Mouse (Mus musculus): ENCODE measurements around the gene Kdelc1. TPM values are rescaled to one million over a fixed set of nuclear protein-coding genes. Genes with fewer than 3 reads are reported as not detected.

Gene Kdelc1
- 7.4 and 8.4 TPM in 2 replicates for total RNA-seq (2014; rRNA removed)
- polyA plus RNA-seq (2015; fragmentation: Nextera tagmentation; extraction: Ambion mirVana), result 15.9 and 17.4 TPM in 2 replicates

GRCm38 (mm10) chr1:44118239-44119054 is at the start of gene Kdelc1, which contains the start of gene Bivm:
Kdelc1 (minus strand) TSS chr1:44118808.
Bivm (plus strand) TSS chr1:44118957.
- Histone ChIP-seq H3K36me3 (ENCODE audit: insufficient read depth, low read length) (0 out of 2 replicates have a peak, but pooled peaks cover 5% of the 10 kb centered on the region), H3K27ac (peak within 1 kb of the TSS; percentile 90), H3K4me3 (ENCODE audit: low read length) (peak within 1 kb of the TSS; percentile 81), H3K9me3 (ENCODE audit: low read length) (no peaks in the 10 kb centered on the region), H3K9ac (replicated peaks; ENCODE audit: low read length) (peak within 1 kb of the TSS; percentile 67), H3K4me1 (ENCODE audit: insufficient read depth, low read length) (peaks cover 8% of the 10 kb centered on the region), H3K27me3 (ENCODE audit: insufficient read depth, low read length) (no peaks in the 10 kb centered on the region), H3K4me2 (ENCODE audit: low read depth, low read length) (peak within 1 kb of the TSS; percentile 94)
- peak; percentile 22; the same call in 1 of the 2 replicates for TF ChIP-seq CTCF (IDR thresholded peaks at IDR 0.05; ENCODE audit: low read depth)
- WGBS, result under 1% methylated on average over 39 of the region's 39 CpGs
- peak; percentile 98 for ATAC-seq
- DNase-seq (ENCODE audit: low spot score), result peak; percentile 97

GRCm38 (mm10) chr1:44167859-44168383 is 49.3 kb upstream of the Kdelc1 start:
- no peak overlapping the region for H3K4me3 ChIP-seq (ENCODE audit: low read length)
- WGBS, result 97% methylated on average over 3 of the region's 3 CpGs
- no peaks in the 10 kb centered on the region for H3K27me3 ChIP-seq (ENCODE audit: insufficient read depth, low read length)
- H3K4me2 ChIP-seq (ENCODE audit: low read depth, low read length), result no peak overlapping the region
- H3K4me1 ChIP-seq (ENCODE audit: insufficient read depth, low read length), result no peaks in the 10 kb centered on the region
- TF ChIP-seq CTCF (IDR thresholded peaks at IDR 0.05; ENCODE audit: low read depth), result peak; percentile 24
- ATAC-seq (no peak), DNase-seq (ENCODE audit: low spot score) (no peak)
- H3K27ac ChIP-seq, result no peak overlapping the region
- H3K9me3 ChIP-seq (ENCODE audit: low read length), result no peaks in the 10 kb centered on the region
- no peak overlapping the region for H3K9ac ChIP-seq (replicated peaks; ENCODE audit: low read length)
- peaks cover 41% of the 10 kb centered on the region for H3K36me3 ChIP-seq (ENCODE audit: insufficient read depth, low read length)

DNA sequence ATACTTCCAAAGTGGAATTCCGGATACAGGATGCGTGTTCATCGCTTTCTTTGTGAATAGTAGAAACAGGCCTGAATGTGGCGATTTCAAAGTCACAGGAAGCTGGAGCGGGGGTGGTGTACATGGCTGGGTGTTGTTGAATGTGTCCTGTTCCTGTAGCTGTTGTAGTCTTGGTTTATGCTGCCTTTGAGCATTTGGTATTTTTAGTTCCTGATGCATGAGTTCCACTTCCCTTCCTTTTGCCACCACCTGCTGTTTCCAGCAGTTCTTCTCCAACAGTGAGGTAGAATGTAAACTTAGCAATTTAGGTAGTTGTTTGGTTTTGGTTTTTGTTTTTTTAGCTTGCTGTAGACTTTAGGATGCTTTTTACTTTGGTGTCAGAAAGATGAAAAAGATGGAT is 43.8 kb upstream of the Kdelc1 start:
- no peak for TF ChIP-seq CTCF (IDR thresholded peaks at IDR 0.05; ENCODE audit: low read depth)
- H3K4me2 ChIP-seq (ENCODE audit: low read depth, low read length), result no peak overlapping the region
- H3K4me3 ChIP-seq (ENCODE audit: low read length), result no peak overlapping the region
- peaks cover 61% of the 10 kb centered on the region for H3K36me3 ChIP-seq (ENCODE audit: insufficient read depth, low read length)
- ATAC-seq (no peak), DNase-seq (ENCODE audit: low spot score) (no peak)
- H3K4me1 ChIP-seq (ENCODE audit: insufficient read depth, low read length), result no peaks in the 10 kb centered on the region
- no peak overlapping the region for H3K27ac ChIP-seq
- no peaks in the 10 kb centered on the region for H3K27me3 ChIP-seq (ENCODE audit: insufficient read depth, low read length)
- no peaks in the 10 kb centered on the region for H3K9me3 ChIP-seq (ENCODE audit: low read length)
- H3K9ac ChIP-seq (replicated peaks; ENCODE audit: low read length), result no peak overlapping the region
- WGBS, result 97% methylated on average over 5 of the region's 5 CpGs

DNA sequence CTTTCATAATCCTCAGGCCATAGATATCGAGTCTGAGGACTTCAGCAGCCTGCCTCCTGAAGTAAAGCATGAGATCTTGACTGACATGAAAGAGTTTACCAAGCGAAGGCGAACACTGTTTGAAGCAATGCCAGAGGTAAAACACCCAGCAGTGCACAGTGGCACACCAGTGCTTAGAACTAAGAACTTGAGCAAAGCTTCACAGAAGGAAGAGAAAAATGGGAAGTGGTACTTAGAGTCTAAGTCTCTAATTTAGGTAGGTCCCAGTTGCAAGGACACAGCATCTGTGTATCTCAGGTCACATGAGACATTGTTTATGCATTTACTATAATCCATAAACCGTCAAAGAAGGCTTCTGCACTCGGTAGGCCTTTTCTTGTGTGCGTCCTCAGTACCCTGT is 43.2 kb upstream of the Kdelc1 start:
- Histone ChIP-seq H3K4me2 (ENCODE audit: low read depth, low read length) (no peak overlapping the region), H3K4me3 (ENCODE audit: low read length) (no peak overlapping the region), H3K9ac (replicated peaks; ENCODE audit: low read length) (no peak overlapping the region), H3K27ac (no peak overlapping the region), H3K36me3 (ENCODE audit: insufficient read depth, low read length) (peaks cover 56% of the 10 kb centered on the region), H3K4me1 (ENCODE audit: insufficient read depth, low read length) (no peaks in the 10 kb centered on the region), H3K9me3 (ENCODE audit: low read length) (no peaks in the 10 kb centered on the region), H3K27me3 (ENCODE audit: insufficient read depth, low read length) (no peaks in the 10 kb centered on the region)
- no peak for TF ChIP-seq CTCF (IDR thresholded peaks at IDR 0.05; ENCODE audit: low read depth)
- 92% methylated on average over 6 of the region's 6 CpGs for WGBS
- ATAC-seq (no peak), DNase-seq (ENCODE audit: low spot score) (no peak)

- H3K4me1 ChIP-seq (ENCODE audit: insufficient read depth, low read length), result no peaks in the 10 kb centered on the region
- H3K27ac ChIP-seq, result no peak overlapping the region
- H3K4me2 ChIP-seq (ENCODE audit: low read depth, low read length), result no peak overlapping the region
- no peak for TF ChIP-seq CTCF (IDR thresholded peaks at IDR 0.05; ENCODE audit: low read depth)
- no peak for DNase-seq (ENCODE audit: low spot score)
- ATAC-seq, result no peak
- no peaks in the 10 kb centered on the region for H3K27me3 ChIP-seq (ENCODE audit: insufficient read depth, low read length)
- no peak overlapping the region for H3K9ac ChIP-seq (replicated peaks; ENCODE audit: low read length)
- no peaks in the 10 kb centered on the region for H3K9me3 ChIP-seq (ENCODE audit: low read length)
- H3K36me3 ChIP-seq (ENCODE audit: insufficient read depth, low read length), result peaks cover 45% of the 10 kb centered on the region
- H3K4me3 ChIP-seq (ENCODE audit: low read length), result no peak overlapping the region
- whole genome bisulfite sequencing, result 82% methylated on average over 6 of the region's 6 CpGs
Measured at GRCm38 (mm10) chr1:44158317-44158716, 39.7 kb upstream of the Kdelc1 start.

- no peak overlapping the region for H3K4me2 ChIP-seq (ENCODE audit: low read depth, low read length)
- no peak overlapping the region for H3K4me3 ChIP-seq (ENCODE audit: low read length)
- H3K9ac ChIP-seq (replicated peaks; ENCODE audit: low read length), result no peak overlapping the region
- TF ChIP-seq CTCF (IDR thresholded peaks at IDR 0.05; ENCODE audit: low read depth), result peak; percentile 46
- H3K36me3 ChIP-seq (ENCODE audit: insufficient read depth, low read length), result peaks cover 24% of the 10 kb centered on the region
- DNase-seq (ENCODE audit: low spot score) (peak; percentile 37), ATAC-seq (peak; percentile 43; the same call in 1 of the 2 replicates)
- no peaks in the 10 kb centered on the region for H3K9me3 ChIP-seq (ENCODE audit: low read length)
- H3K27ac ChIP-seq, result no peak overlapping the region
- H3K27me3 ChIP-seq (ENCODE audit: insufficient read depth, low read length), result no peaks in the 10 kb centered on the region
- WGBS, result 97% methylated on average over 4 of the region's 4 CpGs
- H3K4me1 ChIP-seq (ENCODE audit: insufficient read depth, low read length), result no peaks in the 10 kb centered on the region
Measured at GRCm38 (mm10) chr1:44155287-44155686, 36.7 kb upstream of the Kdelc1 start.
